Mouse (Mus musculus): ENCODE measurements around the gene Card14. TPM values are rescaled to one million over a fixed set of nuclear protein-coding genes. Genes with fewer than 3 reads are reported as not detected.
A peak's percentile ranks its signal among the peaks of the same experiment; 100 is the strongest.

Gene Card14
- polyA plus RNA-seq, 1 experiment from 2014 or later = 0.26 TPM

- 2% methylated on average over 19 of the region's 19 CpGs for WGBS (ENCODE audit: insufficient replicate concordance)
- H3K4me2 ChIP-seq = peak within 1 kb of the TSS; percentile 97
- peak within 1 kb of the TSS; percentile 80 for H3K4me3 ChIP-seq
- H3K4me1 ChIP-seq = peaks cover 53% of the 10 kb centered on the region
- no peaks in the 10 kb centered on the region for H3K36me3 ChIP-seq
- ATAC-seq = peak; percentile 69
- H3K9me3 ChIP-seq (replicated peaks) = no peaks in the 10 kb centered on the region
- peak within 1 kb of the TSS; percentile 81 for H3K27ac ChIP-seq
- H3K9ac ChIP-seq = peak within 1 kb of the TSS; percentile 75
- peaks cover 39% of the 10 kb centered on the region for H3K27me3 ChIP-seq (replicated peaks)
Measured at GRCm38 (mm10) chr11:119392800-119393482, 85.4 kb downstream of the Card14 start, which contains the start of gene Rnf213. Rnf213 (plus strand) TSS chr11:119393100.

- Histone ChIP-seq H3K9me3 (replicated peaks) (no peaks in the 10 kb centered on the region), H3K27me3 (replicated peaks) (peaks cover 34% of the 10 kb centered on the region), H3K9ac (peak overlapping the region; percentile 75), H3K4me1 (peaks cover 53% of the 10 kb centered on the region), H3K36me3 (no peaks in the 10 kb centered on the region), H3K4me3 (peak overlapping the region; percentile 80), H3K27ac (peak overlapping the region; percentile 81), H3K4me2 (peak overlapping the region; percentile 97)
- 28% methylated on average over 7 of the region's 7 CpGs for WGBS (ENCODE audit: insufficient replicate concordance)
- no peak for ATAC-seq
Measured at GRCm38 (mm10) chr11:119393483-119393804, 85.9 kb downstream of the Card14 start.

DNA sequence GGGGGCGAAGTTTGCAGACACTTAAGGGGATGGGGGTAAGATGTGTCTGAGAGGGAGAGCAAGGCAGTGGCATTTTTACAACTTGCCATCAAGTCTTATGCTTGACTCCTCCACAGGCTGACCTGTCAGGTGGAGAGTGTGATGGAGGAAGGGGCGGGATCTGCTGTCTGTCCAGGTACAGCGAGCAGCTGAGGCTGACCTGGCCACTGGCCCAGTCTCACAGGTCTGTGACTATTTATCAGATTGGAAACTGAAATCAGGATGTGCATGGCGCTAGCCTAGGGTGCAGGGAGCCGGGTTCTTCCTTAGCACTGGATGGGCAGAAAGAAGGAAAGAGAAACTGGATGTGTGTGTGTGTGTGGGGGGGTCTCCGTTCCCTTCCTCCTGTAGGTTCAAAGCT, 86.6 kb downstream of the Card14 start:
- no peaks in the 10 kb centered on the region for H3K36me3 ChIP-seq
- no peak for ATAC-seq
- H3K4me2 ChIP-seq = peak overlapping the region; percentile 97
- WGBS (ENCODE audit: insufficient replicate concordance) = 63% methylated on average over 6 of the region's 6 CpGs
- no peak overlapping the region for H3K27ac ChIP-seq
- peak overlapping the region; percentile 80 for H3K4me3 ChIP-seq
- no peaks in the 10 kb centered on the region for H3K9me3 ChIP-seq (replicated peaks)
- peaks cover 26% of the 10 kb centered on the region for H3K27me3 ChIP-seq (replicated peaks)
- H3K4me1 ChIP-seq = peaks cover 53% of the 10 kb centered on the region
- peak overlapping the region; percentile 24; the same call in 1 of the 2 replicates for H3K9ac ChIP-seq

MicroRNA genes within 50 kb of the gene (microRNA counts, 519-probe panel; counts per million panel counts)
- microRNA mmu-miR-1932 = 582 counts per million, percentile 70 among the panel's probes with 10 or more counts

Small RNA genes lying within 50 kb of the gene (microRNA-seq; reads per million reads assigned to microRNA genes)
- 1.8 reads per million for gene Mir1932

Other genes starting within 250 kb of the Card14 start
- gene Cbx4, start 221.5 kb upstream of the Card14 start, polyA plus RNA-seq (2016; fragmentation: Nextera tagmentation; extraction: Ambion mirVana) = 3.2 and 3.3 TPM in 2 replicates
- gene Tbc1d16, start 79.3 kb upstream of the Card14 start, polyA plus RNA-seq (2016; fragmentation: Nextera tagmentation; extraction: Ambion mirVana) = 1.8 and 2.0 TPM in 2 replicates
- 1.8 and 2.4 TPM in 2 replicates for gene Ccdc40, start 79.2 kb upstream of the Card14 start, polyA plus RNA-seq (2016; fragmentation: Nextera tagmentation; extraction: Ambion mirVana)
- 26.4 and 27.3 TPM in 2 replicates for gene Gaa, start 39.9 kb upstream of the Card14 start, polyA plus RNA-seq (2016; fragmentation: Nextera tagmentation; extraction: Ambion mirVana)
- 247 and 262 TPM in 2 replicates for gene Eif4a3, start 7.7 kb upstream of the Card14 start, polyA plus RNA-seq (2016; fragmentation: Nextera tagmentation; extraction: Ambion mirVana)
- gene Sgsh, start 47.8 kb downstream of the Card14 start, polyA plus RNA-seq (2016; fragmentation: Nextera tagmentation; extraction: Ambion mirVana) = 3.0 and 3.3 TPM in 2 replicates
- gene Slc26a11, start 47.8 kb downstream of the Card14 start, polyA plus RNA-seq (2016; fragmentation: Nextera tagmentation; extraction: Ambion mirVana) = 2.6 and 2.9 TPM in 2 replicates
- gene Rnf213, start 85.3 kb downstream of the Card14 start, polyA plus RNA-seq (2016; fragmentation: Nextera tagmentation; extraction: Ambion mirVana) = 4.0 and 4.6 TPM in 2 replicates
- 7.9 and 10.5 TPM in 2 replicates for gene Endov, start 183.6 kb downstream of the Card14 start, polyA plus RNA-seq (2016; fragmentation: Nextera tagmentation; extraction: Ambion mirVana)
- 0.04 and 0.06 TPM in 2 replicates for gene Nptx1, start 240.0 kb downstream of the Card14 start, polyA plus RNA-seq (2016; fragmentation: Nextera tagmentation; extraction: Ambion mirVana)